Mouse (Mus musculus): ENCODE data around the gene Gm20458.

GRCm38 (mm10) chr2:164436961-164437360 is 23.8 kb upstream of the Gm20458 start:
- TF ChIP-seq CTCF (IDR thresholded peaks at IDR 0.05) (no peak), POLR2A (IDR thresholded peaks at IDR 0.05; ENCODE audit: insufficient read depth, low read depth, low read length) (no peak), EP300 (IDR thresholded peaks at IDR 0.05; ENCODE audit: insufficient read depth, low read depth, low read length) (no peak)

Measured in heart, adult 2 months (tissue).